Mouse (Mus musculus) frontal cortex, postnatal 10 days (tissue): ENCODE measurements around the gene Kif21b.

Source experiments
- DNase-seq, 2 experiments: peaks; one replicate each; pipeline ENCODE4 v3.0.0; 2022; ENCODE audit warnings: low spot score in 2 of 2, mixed read lengths in 1 of 2

Gene Kif21b

DNA sequence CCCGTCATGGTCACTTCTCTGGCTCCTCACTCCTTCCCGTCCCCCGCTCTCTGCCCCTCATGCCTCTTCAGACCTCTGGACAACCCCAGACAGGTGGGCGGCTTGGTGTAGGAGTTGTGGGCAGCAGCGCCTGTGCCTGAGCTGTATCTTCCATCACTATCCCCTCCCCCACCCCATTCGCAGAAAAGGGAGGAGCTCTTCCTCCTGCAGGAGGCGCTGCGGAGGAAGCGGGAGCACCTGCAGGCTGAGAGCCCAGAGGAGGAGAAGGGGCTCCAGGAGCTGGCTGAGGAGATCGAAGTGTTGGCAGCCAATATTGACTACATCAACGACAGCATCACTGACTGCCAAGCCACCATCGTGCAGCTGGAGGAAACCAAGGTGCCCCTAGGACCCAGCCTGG lies 28.6 kb downstream of the Kif21b start:
- no peak for DNase-seq

- DNase-seq = no peak
Measured at GRCm38 (mm10) chr1:136160297-136160696, 29.1 kb downstream of the Kif21b start.

DNA sequence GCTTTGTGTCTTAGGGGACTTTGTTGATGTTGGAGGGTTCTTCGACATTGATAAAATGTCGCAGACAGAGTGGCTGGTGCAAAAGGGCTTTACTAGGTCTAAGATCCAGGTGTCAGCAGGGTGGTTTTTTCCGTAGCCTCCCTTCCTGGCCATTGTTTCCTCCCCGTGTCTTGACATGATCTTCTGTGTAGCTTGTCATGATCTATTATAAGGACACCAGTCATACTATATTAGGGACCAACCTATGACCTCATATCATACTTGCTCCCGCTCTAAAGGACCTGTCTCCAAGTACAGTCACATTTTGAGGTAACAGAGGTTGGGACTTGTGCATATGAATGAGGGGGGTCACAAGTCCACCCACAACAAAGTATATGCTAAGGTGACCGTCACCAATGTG lies 29.7 kb downstream of the Kif21b start:
- no peak for DNase-seq

GRCm38 (mm10) chr1:136161333-136161921 lies 30.2 kb downstream of the Kif21b start:
- DNase-seq = no peak

- no peak for DNase-seq
Measured at GRCm38 (mm10) chr1:136165436-136165835, 34.2 kb downstream of the Kif21b start.

GRCm38 (mm10) chr1:136167657-136168056 lies 36.5 kb downstream of the Kif21b start:
- no peak for DNase-seq

GRCm38 (mm10) chr1:136170109-136170508 lies 38.9 kb downstream of the Kif21b start:
- DNase-seq = peak in 1 of 2 experiments; percentile 73

GRCm38 (mm10) chr1:136172696-136173095 lies 41.5 kb downstream of the Kif21b start:
- DNase-seq = no peak

DNA sequence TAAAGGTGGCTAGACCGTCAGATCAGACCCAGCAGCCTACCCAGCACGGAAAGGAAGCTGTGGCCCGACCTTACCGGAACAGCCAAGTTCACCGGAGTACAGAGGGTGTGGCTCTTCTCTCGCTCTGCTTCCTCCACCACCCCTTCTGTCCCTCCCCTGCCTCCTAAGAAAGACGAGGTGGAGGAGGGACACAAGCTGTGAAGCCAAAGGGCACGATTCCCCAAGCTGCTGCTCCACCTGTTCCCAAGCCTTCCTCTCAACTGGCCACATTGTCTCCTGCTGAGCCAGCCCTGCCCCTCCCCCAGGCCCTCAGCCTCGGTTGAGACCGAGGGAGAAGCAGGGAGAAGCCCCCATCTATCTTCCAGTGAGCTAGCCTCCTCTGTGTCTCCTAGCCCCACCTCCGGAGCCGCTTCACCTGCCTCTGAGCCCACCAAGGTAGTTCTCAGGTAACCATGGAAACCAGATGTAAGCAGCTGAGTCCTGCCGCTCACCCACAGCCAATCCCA lies 43.0 kb downstream of the Kif21b start:
- DNase-seq = no peak

DNA sequence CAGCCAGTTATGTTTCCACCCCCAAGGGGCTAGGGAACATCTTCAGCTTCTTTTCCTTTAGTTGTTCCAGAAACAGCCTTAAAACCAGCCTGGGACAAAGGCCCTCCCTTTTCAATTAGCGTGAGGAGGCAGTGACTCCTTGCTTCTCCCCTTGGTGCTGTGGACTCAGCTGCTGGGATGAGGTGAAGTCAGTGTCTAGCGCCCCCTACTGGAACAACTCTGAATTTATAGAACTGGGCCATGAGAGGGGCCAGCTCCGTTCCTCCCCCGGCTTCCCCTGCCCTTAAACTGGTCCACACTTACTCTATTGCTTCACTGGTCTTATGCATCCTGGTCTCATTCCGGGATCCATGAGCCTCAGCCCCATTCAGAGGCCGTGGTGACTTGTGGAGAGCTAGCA lies 44.0 kb downstream of the Kif21b start:
- DNase-seq = no peak

DNA sequence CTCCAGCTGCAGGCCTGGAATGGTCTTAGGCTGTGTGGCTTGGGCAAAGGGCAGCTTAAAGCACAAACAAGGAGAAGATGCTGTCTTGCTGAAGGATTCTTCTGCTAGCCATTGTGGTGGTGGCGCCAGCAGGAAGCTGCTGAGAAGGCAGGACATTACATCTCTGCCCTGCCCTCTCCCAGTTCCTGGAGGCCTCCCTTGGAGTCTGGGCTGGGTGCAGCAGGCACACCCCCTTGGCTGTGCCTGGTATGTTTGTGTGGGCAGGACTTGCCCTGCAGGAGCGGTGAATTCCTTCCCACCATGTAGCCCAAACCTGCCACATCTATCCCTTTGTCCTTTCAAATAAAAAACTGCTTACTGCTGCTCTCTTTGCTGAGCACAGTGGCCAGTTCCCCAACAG lies 45.9 kb downstream of the Kif21b start:
- no peak for DNase-seq

DNA sequence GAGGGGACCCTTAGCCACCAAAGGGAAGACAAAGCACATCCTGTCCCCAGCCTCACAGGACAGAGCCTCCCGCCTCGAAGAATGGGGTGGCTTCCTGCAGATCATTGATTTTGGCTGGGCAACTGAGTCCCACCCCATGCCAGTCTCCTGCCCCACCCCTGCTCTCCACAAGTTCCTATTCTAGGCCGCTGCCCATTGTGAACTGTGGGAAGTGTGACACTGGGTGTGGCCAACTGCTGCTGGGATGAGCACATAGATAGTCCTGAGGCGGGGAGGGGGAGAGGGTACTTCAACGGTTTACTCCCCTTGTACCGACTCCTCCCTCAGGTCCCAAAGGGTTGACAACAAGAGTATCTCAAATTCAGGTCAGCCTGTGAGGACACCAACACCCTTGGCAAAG lies 47.6 kb downstream of the Kif21b start:
- DNase-seq = no peak

DNA sequence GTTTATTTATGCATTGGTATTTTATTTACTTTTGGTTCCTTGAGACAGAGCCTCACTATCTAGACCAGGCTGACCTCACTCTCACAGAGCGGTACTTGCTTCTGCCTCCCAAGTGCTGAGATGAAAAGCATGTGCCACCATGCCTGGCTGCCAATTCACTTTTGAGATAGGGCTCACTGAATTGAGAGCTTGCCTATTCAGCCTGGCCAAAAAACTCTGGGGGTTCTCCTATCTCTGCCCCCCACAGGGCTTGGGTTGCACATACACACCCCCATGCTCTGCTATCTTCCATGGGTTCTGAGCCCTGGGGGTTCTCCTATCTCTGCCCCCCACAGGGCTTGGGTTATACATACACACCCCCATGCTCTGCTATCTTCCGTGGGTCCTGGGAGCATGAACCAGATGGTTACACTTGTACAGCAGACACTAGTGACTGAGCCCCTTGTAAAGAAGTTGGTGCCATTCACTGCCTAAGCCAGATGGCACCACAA lies 48.4 kb downstream of the Kif21b start:
- DNase-seq = no peak

DNA sequence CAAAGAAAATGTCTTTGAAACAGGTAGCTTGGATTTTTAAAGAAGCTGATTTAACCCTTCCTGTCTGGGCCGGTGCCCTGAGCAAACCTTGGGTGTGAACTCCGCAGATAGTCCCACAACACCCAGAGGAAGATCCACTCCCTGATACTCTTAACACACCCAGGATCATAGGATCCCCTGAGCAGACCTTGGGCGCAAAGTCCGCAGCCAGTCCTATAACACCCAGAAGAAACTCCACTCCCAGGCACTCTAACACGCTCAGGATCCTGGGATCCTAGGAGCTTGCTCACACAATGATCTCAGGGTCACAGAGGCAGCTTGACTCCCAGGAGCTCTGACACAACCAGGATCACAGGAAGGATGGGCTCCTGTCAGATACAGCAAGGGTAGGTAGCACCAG lies 58.8 kb downstream of the Kif21b start:
- no peak for DNase-seq

GRCm38 (mm10) chr1:136212803-136213202 lies 81.6 kb downstream of the Kif21b start, which contains the start of gene Mroh3:
Gene Mroh3 (minus strand): TSS chr1:136212828.
- DNase-seq = no peak

DNA sequence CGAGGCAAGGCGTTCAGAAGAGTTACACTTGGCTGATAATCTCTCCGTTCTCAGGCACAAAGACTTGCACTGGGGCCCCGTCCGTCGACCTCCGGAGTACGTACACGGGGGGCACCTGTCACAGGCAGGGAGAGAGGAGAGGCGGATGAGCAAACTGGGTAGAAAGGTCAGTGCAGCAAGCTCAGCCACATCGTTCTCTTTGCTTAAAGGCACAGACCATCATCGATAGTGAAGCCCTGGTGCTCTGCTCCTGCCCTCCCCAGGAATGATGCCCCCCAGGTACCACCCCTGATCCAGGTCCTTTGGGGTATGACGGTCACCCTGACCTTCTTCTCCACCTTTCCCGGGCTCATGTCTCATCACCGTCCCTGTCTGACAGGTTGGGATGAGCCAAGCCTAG lies 83.1 kb downstream of the Kif21b start:
- no peak for DNase-seq

- DNase-seq = no peak
Measured at GRCm38 (mm10) chr1:136220037-136220871, 89.1 kb downstream of the Kif21b start.

DNA sequence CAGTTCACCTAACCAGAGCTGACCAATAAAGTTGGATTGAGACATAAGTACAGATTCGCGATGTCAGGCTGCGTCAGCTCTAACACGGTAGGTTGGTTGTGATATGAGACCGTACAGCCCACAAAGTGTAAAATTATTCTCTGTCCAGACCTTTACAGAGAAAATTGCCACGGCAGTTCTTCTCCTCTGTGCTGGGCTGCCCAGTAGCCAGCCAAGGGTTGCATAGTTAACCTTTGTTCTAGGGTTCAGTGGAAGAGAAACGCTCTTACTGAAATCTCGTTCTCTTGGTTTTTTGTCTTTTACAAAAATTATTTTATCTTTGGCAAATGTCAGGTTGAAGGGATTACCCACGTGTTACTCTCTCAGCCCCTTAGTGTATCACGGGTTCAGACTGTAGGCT lies 91.2 kb downstream of the Kif21b start:
- no peak for DNase-seq

DNA sequence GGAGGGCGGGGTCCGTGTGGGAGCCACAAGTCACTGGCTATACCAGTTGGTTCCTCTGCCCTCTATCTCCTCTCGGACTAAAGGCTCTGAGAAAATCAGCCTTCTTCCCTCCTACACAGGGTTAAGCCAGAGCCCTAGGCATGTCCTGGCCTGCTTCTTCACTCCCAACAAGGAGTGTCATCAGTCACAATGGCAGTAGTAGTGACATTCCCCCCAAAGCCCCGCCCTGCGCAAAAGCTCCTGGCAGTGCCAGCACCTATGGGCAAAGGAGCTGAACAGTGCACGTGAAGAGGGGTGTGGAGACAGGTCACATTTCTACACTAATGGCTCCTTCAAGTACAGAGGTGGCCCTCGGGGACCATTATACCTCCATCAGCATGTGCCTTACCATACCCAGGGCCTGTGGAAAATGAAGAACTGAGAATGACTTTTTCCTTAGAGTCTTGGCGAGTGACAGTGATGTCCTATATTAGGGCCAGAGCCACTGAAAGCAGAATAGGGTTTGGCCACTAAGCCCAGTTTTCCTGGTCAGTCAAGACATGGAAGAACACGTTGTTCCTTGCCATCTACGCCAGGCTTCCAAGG lies 92.7 kb downstream of the Kif21b start:
- no peak for DNase-seq

DNA sequence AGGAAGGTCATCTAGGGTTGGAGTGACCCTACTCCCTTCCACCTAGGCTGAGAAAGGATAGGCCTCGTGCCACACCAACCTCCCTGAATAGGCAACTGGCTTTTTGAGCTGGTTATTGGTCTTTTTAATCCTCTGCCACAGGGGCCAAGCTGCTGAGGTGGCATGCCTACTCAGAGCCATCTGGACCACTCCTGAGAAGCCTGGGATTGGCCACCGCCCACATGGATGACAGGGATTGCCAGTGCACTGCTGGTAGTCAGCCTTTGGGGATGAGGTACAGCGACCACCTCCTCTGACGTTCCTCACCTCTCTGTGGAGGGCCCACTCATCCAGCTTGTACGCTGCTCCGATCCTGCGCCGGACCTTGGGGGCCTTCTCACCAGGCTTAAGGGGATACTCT lies 94.7 kb downstream of the Kif21b start:
- DNase-seq = no peak

DNA sequence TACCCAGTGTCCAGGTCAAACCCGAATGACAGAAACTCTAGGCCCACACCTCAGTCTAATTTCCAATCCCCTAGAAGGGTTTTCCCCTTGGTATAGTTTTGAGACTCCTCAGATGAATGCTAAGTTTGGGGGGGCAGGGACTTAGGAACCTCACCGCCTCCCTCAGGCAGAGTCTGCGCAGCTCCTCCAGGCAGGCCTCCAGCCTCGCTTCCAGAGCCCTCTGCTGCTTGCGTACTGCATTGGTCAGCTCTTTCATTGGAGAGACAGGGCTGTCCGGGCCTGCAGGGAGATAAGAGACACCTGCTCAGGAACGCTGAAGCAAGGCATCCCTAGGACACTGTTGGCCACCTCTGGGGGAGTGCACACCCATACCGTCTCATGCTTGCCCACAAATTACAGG lies 95.4 kb downstream of the Kif21b start:
- no peak for DNase-seq
